Mouse (Mus musculus): ENCODE data around the gene Sema4f.

GRCm38 (mm10) chr6:82863380-82863874 is 76.1 kb downstream of the Sema4f start:
- TF ChIP-seq CTCF (IDR thresholded peaks at IDR 0.05; ENCODE audit: low read depth) (peak; percentile 47), EP300 (IDR thresholded peaks at IDR 0.05; ENCODE audit: low read depth) (no peak)

All from liver, embryonic 14.5 days (tissue).